Mouse (Mus musculus): ENCODE data around the gene Bri3. TPM values are rescaled to one million over a fixed set of nuclear protein-coding genes. Genes with fewer than 3 reads are reported as not detected.

Bri3 gene
- polyA plus RNA-seq, 1 experiment from 2014 or later = 87.9 TPM

DNA sequence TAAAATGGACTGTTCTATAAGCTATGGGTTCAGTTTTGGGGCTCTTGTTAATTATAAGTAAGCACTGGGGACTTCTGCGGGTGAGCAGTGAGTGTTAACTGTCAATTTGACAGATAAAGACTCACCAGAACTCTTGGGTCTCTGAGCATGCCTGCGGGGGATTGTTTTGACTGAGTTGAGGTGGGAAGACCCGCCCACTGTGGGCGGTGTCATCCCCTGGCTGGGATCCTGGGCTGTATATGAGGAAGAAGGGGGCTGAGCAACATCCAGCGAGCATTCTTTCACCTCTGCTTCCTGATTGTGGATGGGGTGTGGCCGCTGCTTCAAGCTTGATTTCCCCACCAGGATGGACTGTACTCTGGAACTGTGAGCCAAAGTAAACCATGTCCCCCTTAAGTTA is 10.0 kb upstream of the Bri3 start:
- DNase-seq (ENCODE audit: low spot score) = no peak

- DNase-seq (ENCODE audit: low spot score) = no peak
These were observed 9.5 kb upstream of the Bri3 start for GRCm38 (mm10) chr5:144234714-144235113.

DNA sequence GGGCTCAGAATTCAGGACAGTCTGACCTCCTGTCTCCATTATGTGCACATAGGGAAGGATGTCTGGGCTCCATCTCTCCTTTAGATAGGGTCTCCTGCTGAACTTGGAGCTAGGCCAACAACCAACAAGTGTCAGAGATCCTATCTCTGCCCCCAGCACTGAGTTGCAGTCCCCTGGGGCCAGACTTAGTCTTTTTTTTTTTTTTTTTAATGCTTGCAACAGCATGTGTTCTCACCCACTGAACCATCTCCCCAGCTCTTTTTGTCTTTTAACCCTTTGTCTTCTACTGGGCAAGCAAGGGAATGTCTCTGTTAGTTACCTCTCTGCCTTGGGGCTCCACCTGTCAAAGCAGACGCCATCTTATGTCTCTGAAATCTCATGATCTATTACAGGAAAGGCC is 5.3 kb upstream of the Bri3 start:
- no peak for DNase-seq (ENCODE audit: low spot score)

DNA sequence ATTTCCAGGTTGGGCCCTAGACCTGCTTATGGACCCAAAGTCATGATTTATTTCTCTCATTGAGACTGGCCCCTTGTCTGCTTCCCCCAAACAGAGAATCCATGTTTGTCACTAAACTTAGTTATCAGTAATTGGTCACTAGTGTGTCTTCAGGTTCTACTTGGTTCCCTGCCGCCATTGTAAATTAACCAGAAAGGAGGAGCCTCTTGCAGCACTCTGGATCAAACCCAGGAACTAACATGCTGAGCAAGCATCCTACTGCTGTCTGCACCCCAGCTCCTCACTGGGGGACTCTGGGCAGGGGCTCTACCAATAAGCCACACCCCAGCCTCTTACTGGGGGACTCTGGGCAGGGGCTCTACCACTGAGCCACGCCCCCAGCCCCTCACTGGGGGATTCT is 1.4 kb downstream of the Bri3 start:
- DNase-seq (ENCODE audit: low spot score) = no peak

GRCm38 (mm10) chr5:144246669-144247068 is 2.4 kb downstream of the Bri3 start:
- no peak for DNase-seq (ENCODE audit: low spot score)

- DNase-seq (ENCODE audit: low spot score) = no peak
These were observed 3.1 kb downstream of the Bri3 start for GRCm38 (mm10) chr5:144247307-144247706.

DNA sequence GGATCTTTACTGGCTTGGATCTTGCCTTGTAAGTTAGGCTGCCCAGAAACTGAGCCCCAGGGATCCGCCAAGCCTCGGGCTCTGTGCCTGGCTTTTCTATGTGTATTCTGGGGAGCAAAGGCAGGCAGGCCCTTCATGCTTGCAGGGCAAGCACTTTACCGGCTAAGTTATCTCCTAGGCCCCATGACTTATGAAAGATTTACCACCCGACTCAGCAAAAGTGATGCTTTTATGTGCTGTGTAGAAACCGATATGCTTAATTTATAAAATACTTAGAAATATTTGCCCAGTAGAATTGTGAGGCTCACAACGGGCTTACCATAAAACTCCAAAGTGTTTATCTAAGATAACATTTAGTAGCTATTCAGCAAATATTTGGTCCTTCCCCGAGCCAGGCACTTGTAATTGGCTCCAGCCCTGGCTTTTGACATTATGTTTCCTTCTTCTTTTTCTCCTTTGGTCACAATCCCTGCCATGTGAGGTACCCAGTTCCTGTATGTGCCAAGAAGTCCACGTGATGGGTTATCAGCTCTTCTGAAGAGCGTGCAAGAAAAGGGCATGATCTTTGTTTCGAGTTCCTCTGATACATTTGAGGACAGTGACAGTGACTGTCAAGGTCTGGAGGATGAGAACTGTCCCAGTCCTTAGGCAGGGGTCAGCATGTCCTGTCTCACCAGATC is 3.8 kb downstream of the Bri3 start:
- no peak for DNase-seq (ENCODE audit: low spot score)

GRCm38 (mm10) chr5:144249871-144250270 is 5.6 kb downstream of the Bri3 start:
- no peak for DNase-seq (ENCODE audit: low spot score)

- no peak for DNase-seq (ENCODE audit: low spot score)
These were observed 7.8 kb downstream of the Bri3 start for GRCm38 (mm10) chr5:144251876-144252577.

GRCm38 (mm10) chr5:144253212-144253611 is 9.0 kb downstream of the Bri3 start:
- peak; percentile 29 for DNase-seq (ENCODE audit: low spot score)

- peak; percentile 18 for DNase-seq (ENCODE audit: low spot score)
These were observed 10.0 kb downstream of the Bri3 start for GRCm38 (mm10) chr5:144254122-144254810.

DNA sequence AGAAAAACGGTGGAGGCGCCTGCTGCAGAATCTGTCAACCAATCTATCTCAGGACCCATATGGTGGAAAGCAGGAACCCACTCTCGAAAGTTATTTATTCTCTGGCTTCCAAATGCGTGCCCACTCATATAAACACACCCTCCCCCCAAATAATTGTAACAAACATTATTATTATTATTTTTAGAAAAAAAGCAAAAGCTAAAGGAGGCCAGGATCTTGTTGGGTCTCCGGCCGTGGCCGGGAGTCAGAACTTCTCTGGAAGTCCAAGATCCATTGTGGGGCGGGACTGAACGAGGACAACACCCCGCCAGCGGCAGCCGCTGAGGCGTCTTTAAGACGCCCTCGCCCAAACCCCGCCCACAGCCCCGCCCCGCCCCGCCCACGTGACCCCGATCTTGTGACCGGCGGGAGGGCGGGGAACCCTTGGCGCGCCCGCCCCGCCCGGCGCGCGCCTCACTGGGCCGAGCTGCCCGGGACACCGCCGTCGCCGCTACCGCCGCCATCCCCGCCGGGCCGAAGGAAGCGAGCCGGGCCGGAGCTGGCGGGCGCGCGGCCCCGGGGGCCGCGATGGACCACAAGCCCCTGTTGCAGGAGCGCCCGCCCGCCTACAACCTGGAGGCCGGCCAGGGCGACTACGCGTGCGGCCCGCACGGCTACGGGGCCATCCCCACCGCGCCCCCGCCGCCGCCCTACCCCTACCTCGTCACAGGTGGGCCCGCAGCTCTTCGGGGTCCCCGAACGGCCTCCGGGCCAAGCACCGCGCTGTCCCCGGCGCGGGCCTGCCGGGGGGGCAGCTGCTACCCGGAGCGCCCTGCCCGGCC is 10.8 kb downstream of the Bri3 start:
- peak; percentile 87 for DNase-seq (ENCODE audit: low spot score)

GRCm38 (mm10) chr5:144255632-144256540 is 11.6 kb downstream of the Bri3 start:
- peak; percentile 35 for DNase-seq (ENCODE audit: low spot score)

GRCm38 (mm10) chr5:144256541-144256870 is 12.3 kb downstream of the Bri3 start:
- DNase-seq (ENCODE audit: low spot score) = no peak

DNA sequence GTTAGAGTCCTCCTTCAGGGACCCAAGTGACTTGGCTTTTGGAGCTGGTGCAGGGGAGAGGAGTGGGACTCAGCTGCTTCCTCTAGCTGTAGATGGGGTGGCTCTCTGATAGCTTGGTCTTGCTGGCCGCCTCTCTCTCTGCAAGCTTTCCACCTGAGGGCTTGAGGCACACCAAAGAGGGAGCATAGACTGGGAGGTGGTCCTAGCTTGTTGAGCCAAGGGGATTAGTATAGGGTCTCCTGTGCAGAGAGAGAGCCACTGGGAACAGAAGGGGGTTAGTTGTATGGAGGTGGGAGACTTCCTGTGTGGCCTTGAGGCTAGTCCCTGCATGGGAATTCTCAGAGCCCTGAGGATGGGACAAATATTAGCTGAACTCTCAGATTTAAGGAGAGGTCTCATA is 12.7 kb downstream of the Bri3 start:
- DNase-seq (ENCODE audit: low spot score) = no peak

GRCm38 (mm10) chr5:144257451-144258110 is 13.3 kb downstream of the Bri3 start:
- DNase-seq (ENCODE audit: low spot score) = no peak

GRCm38 (mm10) chr5:144258131-144258611 is 13.9 kb downstream of the Bri3 start:
- DNase-seq (ENCODE audit: low spot score) = no peak

DNA sequence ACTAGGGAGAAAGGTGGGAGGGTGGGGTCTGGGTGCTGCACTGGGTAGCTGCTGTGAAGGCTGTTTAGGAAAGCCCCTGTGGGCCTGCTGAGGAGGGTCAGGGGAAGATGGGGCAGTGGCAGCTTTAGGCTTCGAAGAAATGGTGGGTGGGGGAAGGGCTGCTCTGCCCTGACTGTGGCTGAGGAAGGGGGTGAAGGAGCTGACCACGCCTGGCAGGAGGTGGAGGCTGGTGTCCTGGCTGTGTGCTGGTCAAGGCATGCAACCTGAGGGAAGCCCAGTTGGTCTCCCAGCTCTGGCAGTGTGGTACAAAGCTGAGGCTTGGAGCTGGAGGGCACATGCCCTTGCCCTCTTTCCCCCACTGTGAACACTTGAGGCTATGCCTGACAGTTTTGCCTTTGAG is 14.4 kb downstream of the Bri3 start:
- no peak for DNase-seq (ENCODE audit: low spot score)

- DNase-seq (ENCODE audit: low spot score) = no peak
These were observed 15.0 kb downstream of the Bri3 start for GRCm38 (mm10) chr5:144259228-144259627.

DNA sequence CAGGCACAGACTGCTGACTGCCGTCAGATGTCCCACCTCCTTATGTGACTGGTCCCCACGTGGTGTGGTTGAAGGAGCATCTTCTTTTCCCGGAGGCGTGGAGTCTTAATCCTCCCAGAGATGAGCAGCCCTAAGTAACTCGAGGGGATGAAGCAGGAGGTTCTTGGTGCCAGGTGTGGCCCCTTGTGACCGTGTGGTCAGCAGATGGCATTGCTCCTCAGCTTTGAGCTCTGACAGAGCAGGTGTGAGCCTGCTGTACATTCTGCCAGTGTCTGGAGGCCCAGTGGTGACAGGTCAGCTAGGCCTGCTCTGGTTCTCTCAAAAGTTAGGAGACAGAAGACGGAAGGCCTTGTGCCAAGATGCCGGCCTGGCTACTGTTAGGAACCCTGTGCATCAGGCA is 16.2 kb downstream of the Bri3 start:
- no peak for DNase-seq (ENCODE audit: low spot score)

All from thymus, postnatal 0 days (tissue).